Comparison of ENCODE assay signal across 22 mouse cellular contexts in genomic region chr8:127576657-127577056, GRCm38 (mm10).
"Had no signal": no experiment of that assay in that cellular context is flagged by ENCODE, and none has a peak within 500 bp of the region (broad histone marks: within the 10 kb centered on the region; RNA-seq: fewer than 3 reads in every experiment).

No protein-coding gene starts in this region.

- ATAC-seq: hindbrain, postnatal 0 days; intestine, embryonic 15.5 days had no signal

- H3K27me3 ChIP-seq: heart, embryonic 12.5 days; hindbrain, embryonic 13.5 days; hindbrain, embryonic 15.5 days; intestine, embryonic 15.5 days; kidney, embryonic 15.5 days; limb, embryonic 12.5 days; liver, embryonic 15.5 days had no signal

- H3K27ac ChIP-seq: heart, embryonic 10.5 days; hindbrain, embryonic 13.5 days; hindbrain, embryonic 15.5 days; hindbrain, postnatal 0 days; intestine, embryonic 15.5 days; kidney, embryonic 15.5 days; kidney, postnatal 0 days; limb, embryonic 12.5 days; liver, embryonic 15.5 days had no signal

- H3K36me3 ChIP-seq: heart, embryonic 10.5 days; heart, embryonic 12.5 days; hindbrain, embryonic 13.5 days; hindbrain, embryonic 15.5 days; intestine, embryonic 15.5 days; kidney, embryonic 15.5 days; limb, embryonic 12.5 days; liver, embryonic 15.5 days had no signal

- H3K4me1 ChIP-seq: heart, embryonic 10.5 days; heart, embryonic 12.5 days; hindbrain, embryonic 15.5 days; intestine, embryonic 15.5 days; kidney, embryonic 15.5 days; liver, embryonic 15.5 days had no signal

- H3K4me3 ChIP-seq: heart, embryonic 10.5 days; heart, embryonic 12.5 days; hindbrain, embryonic 13.5 days; hindbrain, embryonic 15.5 days; intestine, embryonic 15.5 days; kidney, embryonic 15.5 days; limb, embryonic 12.5 days; liver, embryonic 15.5 days had no signal

- H3K9me3 ChIP-seq: heart, embryonic 10.5 days; heart, embryonic 12.5 days; hindbrain, embryonic 13.5 days; hindbrain, embryonic 15.5 days; intestine, embryonic 15.5 days; kidney, embryonic 15.5 days; limb, embryonic 12.5 days; liver, embryonic 15.5 days had no signal

- H3K4me2 ChIP-seq: heart, embryonic 12.5 days; hindbrain, embryonic 13.5 days; hindbrain, embryonic 15.5 days; intestine, embryonic 15.5 days; kidney, embryonic 15.5 days; limb, embryonic 12.5 days; liver, embryonic 15.5 days had no signal

- DNase-seq: gastrocnemius, postnatal 14 days; gastrocnemius, postnatal 36 days; heart, adult 18-20 months; heart, postnatal 10 days; kidney, adult 11 months; kidney, adult 2 months; kidney, adult 9 months; kidney, postnatal 14 days; kidney, postnatal 36 days; layer of hippocampus, adult 9-11 months; layer of hippocampus, postnatal 36 days; left cerebral cortex, postnatal 4 days had no signal

- H3K9ac ChIP-seq: heart, embryonic 12.5 days; hindbrain, embryonic 13.5 days; hindbrain, embryonic 15.5 days; intestine, embryonic 15.5 days; kidney, embryonic 15.5 days; limb, embryonic 12.5 days; liver, embryonic 15.5 days had no signal
